Mouse (Mus musculus) urinary bladder, postnatal 14 days (tissue): Measurements from ENCODE around the gene Cfap52.

Experiments used
- DNase-seq: peaks from one replicate; pipeline ENCODE4 v3.0.0; 2021; ENCODE audit warnings: low spot score

The Cfap52 gene

GRCm38 (mm10) chr11:67965242-67965883 lies at the start of gene Cfap52:
TSS of gene Cfap52 (minus strand) at chr11:67965651.
- DNase-seq: peak; percentile 85

GRCm38 (mm10) chr11:68012207-68012606 lies 46.8 kb upstream of the Cfap52 start:
- DNase-seq: no peak

- DNase-seq: no peak
These were observed 43.9 kb upstream of the Cfap52 start for GRCm38 (mm10) chr11:68009377-68009776.

GRCm38 (mm10) chr11:68007645-68008044 lies 42.2 kb upstream of the Cfap52 start:
- no peak for DNase-seq

GRCm38 (mm10) chr11:68006216-68006789 lies 40.9 kb upstream of the Cfap52 start:
- no peak for DNase-seq

- DNase-seq: peak; percentile 65
These were observed 38.7 kb upstream of the Cfap52 start for GRCm38 (mm10) chr11:68004191-68004590.

- DNase-seq: no peak
These were observed 34.2 kb upstream of the Cfap52 start for GRCm38 (mm10) chr11:67999629-68000028.

GRCm38 (mm10) chr11:67998905-67999304 lies 33.5 kb upstream of the Cfap52 start:
- no peak for DNase-seq

- no peak for DNase-seq
These were observed 30.5 kb upstream of the Cfap52 start for GRCm38 (mm10) chr11:67995965-67996364.

GRCm38 (mm10) chr11:67991240-67991639 lies 25.8 kb upstream of the Cfap52 start:
- no peak for DNase-seq

- no peak for DNase-seq
These were observed 18.1 kb upstream of the Cfap52 start for GRCm38 (mm10) chr11:67983564-67983963.

GRCm38 (mm10) chr11:67975252-67975651 lies 9.8 kb upstream of the Cfap52 start:
- no peak for DNase-seq

GRCm38 (mm10) chr11:67973225-67973624 lies 7.8 kb upstream of the Cfap52 start:
- no peak for DNase-seq

GRCm38 (mm10) chr11:67972606-67973005 lies 7.2 kb upstream of the Cfap52 start:
- DNase-seq: no peak

GRCm38 (mm10) chr11:67967831-67968230 lies 2.4 kb upstream of the Cfap52 start:
- no peak for DNase-seq

- peak; percentile 96 for DNase-seq
These were observed 741 bp upstream of the Cfap52 start, which contains the start of gene Stx8 for GRCm38 (mm10) chr11:67965905-67966878. TSS of gene Stx8 (plus strand) at chr11:67966193.

GRCm38 (mm10) chr11:67964110-67964509 lies 1.3 kb downstream of the Cfap52 start:
- DNase-seq: no peak

- DNase-seq: no peak
These were observed 11.0 kb downstream of the Cfap52 start for GRCm38 (mm10) chr11:67954413-67954812.

- DNase-seq: no peak
These were observed 11.8 kb downstream of the Cfap52 start for GRCm38 (mm10) chr11:67953604-67954003.

GRCm38 (mm10) chr11:67949475-67949874 lies 16.0 kb downstream of the Cfap52 start:
- DNase-seq: no peak

GRCm38 (mm10) chr11:67948229-67948628 lies 17.2 kb downstream of the Cfap52 start:
- peak; percentile 14 for DNase-seq

GRCm38 (mm10) chr11:67932156-67932555 lies 33.3 kb downstream of the Cfap52 start:
- no peak for DNase-seq
